Mouse (Mus musculus): ENCODE measurements around the gene Cacna1e. TPM values are rescaled to one million over a fixed set of nuclear protein-coding genes. Genes with fewer than 3 reads are reported as not detected.
A peak's percentile ranks its signal among the peaks of the same experiment; 100 is the strongest.

The Cacna1e gene
- polyA plus RNA-seq, 1 experiment from 2014 or later = 0.20 TPM

GRCm38 (mm10) chr1:154730411-154730961 is 153.8 kb downstream of the Cacna1e start:
- Histone ChIP-seq H3K4me3 (ENCODE audit: low read depth, low read length) (no peak overlapping the region), H3K9me3 (ENCODE audit: low read length) (no peaks in the 10 kb centered on the region), H3K36me3 (replicated peaks; ENCODE audit: insufficient read depth, low read length) (no peaks in the 10 kb centered on the region), H3K27ac (ENCODE audit: low read depth) (no peak overlapping the region), H3K4me2 (ENCODE audit: low read depth, low read length) (no peak overlapping the region), H3K9ac (replicated peaks) (no peak overlapping the region), H3K27me3 (ENCODE audit: insufficient read depth, low read length) (peaks cover 37% of the 10 kb centered on the region), H3K4me1 (ENCODE audit: insufficient read depth) (no peaks in the 10 kb centered on the region)
- WGBS (ENCODE audit: insufficient replicate concordance) = 67% methylated on average over 7 of the region's 7 CpGs
- no peak for ATAC-seq
- TF ChIP-seq EP300 (IDR thresholded peaks at IDR 0.05; ENCODE audit: low read depth) (no peak), CTCF (IDR thresholded peaks at IDR 0.05; ENCODE audit: low read depth) (no peak)
- DNase-seq = no peak

- 52% methylated on average over 6 of the region's 6 CpGs for WGBS (ENCODE audit: insufficient replicate concordance)
- peaks cover 48% of the 10 kb centered on the region for H3K27me3 ChIP-seq (ENCODE audit: insufficient read depth, low read length)
- ATAC-seq (no peak), DNase-seq (peak; percentile 76)
- no peak overlapping the region for H3K4me2 ChIP-seq (ENCODE audit: low read depth, low read length)
- H3K36me3 ChIP-seq (replicated peaks; ENCODE audit: insufficient read depth, low read length) = no peaks in the 10 kb centered on the region
- TF ChIP-seq EP300 (IDR thresholded peaks at IDR 0.05; ENCODE audit: low read depth) = no peak
- TF ChIP-seq CTCF (IDR thresholded peaks at IDR 0.05; ENCODE audit: low read depth) = peak; percentile 87
- H3K27ac ChIP-seq (ENCODE audit: low read depth) = no peak overlapping the region
- H3K9ac ChIP-seq (replicated peaks) = no peak overlapping the region
- H3K4me3 ChIP-seq (ENCODE audit: low read depth, low read length) = no peak overlapping the region
- H3K4me1 ChIP-seq (ENCODE audit: insufficient read depth) = no peaks in the 10 kb centered on the region
- no peaks in the 10 kb centered on the region for H3K9me3 ChIP-seq (ENCODE audit: low read length)
Measured at GRCm38 (mm10) chr1:154729269-154729980, 154.9 kb downstream of the Cacna1e start.

- Histone ChIP-seq H3K9me3 (ENCODE audit: low read length) (no peaks in the 10 kb centered on the region), H3K4me2 (ENCODE audit: low read depth, low read length) (no peak overlapping the region), H3K9ac (replicated peaks) (no peak overlapping the region), H3K27me3 (ENCODE audit: insufficient read depth, low read length) (peaks cover 54% of the 10 kb centered on the region), H3K27ac (ENCODE audit: low read depth) (no peak overlapping the region), H3K36me3 (replicated peaks; ENCODE audit: insufficient read depth, low read length) (no peaks in the 10 kb centered on the region), H3K4me1 (ENCODE audit: insufficient read depth) (no peaks in the 10 kb centered on the region), H3K4me3 (ENCODE audit: low read depth, low read length) (no peak overlapping the region)
- no peak for ATAC-seq
- 46% methylated on average over 5 of the region's 5 CpGs for WGBS (ENCODE audit: insufficient replicate concordance)
- no peak for DNase-seq
- TF ChIP-seq EP300 (IDR thresholded peaks at IDR 0.05; ENCODE audit: low read depth) (no peak), CTCF (IDR thresholded peaks at IDR 0.05; ENCODE audit: low read depth) (no peak)
Measured at GRCm38 (mm10) chr1:154728682-154729081, 155.6 kb downstream of the Cacna1e start.

- no peak for DNase-seq
- Histone ChIP-seq H3K4me2 (ENCODE audit: low read depth, low read length) (no peak overlapping the region), H3K36me3 (replicated peaks; ENCODE audit: insufficient read depth, low read length) (no peaks in the 10 kb centered on the region), H3K4me3 (ENCODE audit: low read depth, low read length) (no peak overlapping the region), H3K27me3 (ENCODE audit: insufficient read depth, low read length) (peaks cover 64% of the 10 kb centered on the region), H3K9me3 (ENCODE audit: low read length) (no peaks in the 10 kb centered on the region), H3K9ac (replicated peaks) (no peak overlapping the region), H3K27ac (ENCODE audit: low read depth) (no peak overlapping the region), H3K4me1 (ENCODE audit: insufficient read depth) (no peaks in the 10 kb centered on the region)
- no peak for TF ChIP-seq EP300 (IDR thresholded peaks at IDR 0.05; ENCODE audit: low read depth)
- no peak for TF ChIP-seq CTCF (IDR thresholded peaks at IDR 0.05; ENCODE audit: low read depth)
- ATAC-seq = no peak
- WGBS (ENCODE audit: insufficient replicate concordance) = 71% methylated on average over 8 of the region's 8 CpGs
Measured at GRCm38 (mm10) chr1:154727696-154728095, 156.6 kb downstream of the Cacna1e start.

GRCm38 (mm10) chr1:154726361-154727161 is 157.7 kb downstream of the Cacna1e start:
- peak; percentile 15 for DNase-seq
- TF ChIP-seq EP300 (IDR thresholded peaks at IDR 0.05; ENCODE audit: low read depth) (no peak), CTCF (IDR thresholded peaks at IDR 0.05; ENCODE audit: low read depth) (no peak)
- no peak for ATAC-seq
- Histone ChIP-seq H3K4me1 (ENCODE audit: insufficient read depth) (no peaks in the 10 kb centered on the region), H3K36me3 (replicated peaks; ENCODE audit: insufficient read depth, low read length) (no peaks in the 10 kb centered on the region), H3K4me2 (ENCODE audit: low read depth, low read length) (peak overlapping the region; percentile 44), H3K27ac (ENCODE audit: low read depth) (no peak overlapping the region), H3K9me3 (ENCODE audit: low read length) (no peaks in the 10 kb centered on the region), H3K27me3 (ENCODE audit: insufficient read depth, low read length) (peaks cover 64% of the 10 kb centered on the region), H3K4me3 (ENCODE audit: low read depth, low read length) (peak overlapping the region; percentile 10; the same call in 1 of the 2 replicates), H3K9ac (replicated peaks) (no peak overlapping the region)
- WGBS (ENCODE audit: insufficient replicate concordance) = 5% methylated on average over 44 of the region's 45 CpGs
